Mouse (Mus musculus): ENCODE results near the gene Ikzf4. TPM values are rescaled to one million over a fixed set of nuclear protein-coding genes. Genes with fewer than 3 reads are reported as not detected.
A peak's percentile ranks its signal among the peaks of the same experiment; 100 is the strongest.

Ikzf4 gene
- 4.1 and 5.8 TPM in 2 replicates for polyA plus RNA-seq (2014; fragmentation: Nextera tagmentation; extraction: Ambion mirVana)

GRCm38 (mm10) chr10:128645111-128646011, at the start of gene Ikzf4:
Ikzf4 (minus strand) TSS chr10:128645991.
- Histone ChIP-seq H3K4me3 (ENCODE audit: low read depth, low read length) (peak within 1 kb of the TSS; percentile 47), H3K27ac (ENCODE audit: low read depth, low read length) (peak within 1 kb of the TSS; percentile 62), H3K4me1 (replicated peaks; ENCODE audit: control insufficient read depth, insufficient read depth, low read length) (peaks cover 10% of the 10 kb centered on the region; the same call in 1 of the 2 replicates), H3K36me3 (ENCODE audit: control insufficient read depth, insufficient read depth, low read length) (no peaks in the 10 kb centered on the region), H3K4me2 (ENCODE audit: low read depth, low read length, severe bottlenecking) (peak within 1 kb of the TSS; percentile 74), H3K27me3 (ENCODE audit: control insufficient read depth, insufficient read depth, low read length) (no peaks in the 10 kb centered on the region), H3K9ac (ENCODE audit: low read length) (peak within 1 kb of the TSS; percentile 74), H3K9me3 (ENCODE audit: control insufficient read depth, low read length) (no peaks in the 10 kb centered on the region)
- 4% methylated on average over 36 of the region's 36 CpGs for WGBS
- DNase-seq (ENCODE audit: low spot score) (peak; percentile 80), ATAC-seq (replicated peaks; ENCODE audit: low FRiP score) (peak; percentile 73)

DNA sequence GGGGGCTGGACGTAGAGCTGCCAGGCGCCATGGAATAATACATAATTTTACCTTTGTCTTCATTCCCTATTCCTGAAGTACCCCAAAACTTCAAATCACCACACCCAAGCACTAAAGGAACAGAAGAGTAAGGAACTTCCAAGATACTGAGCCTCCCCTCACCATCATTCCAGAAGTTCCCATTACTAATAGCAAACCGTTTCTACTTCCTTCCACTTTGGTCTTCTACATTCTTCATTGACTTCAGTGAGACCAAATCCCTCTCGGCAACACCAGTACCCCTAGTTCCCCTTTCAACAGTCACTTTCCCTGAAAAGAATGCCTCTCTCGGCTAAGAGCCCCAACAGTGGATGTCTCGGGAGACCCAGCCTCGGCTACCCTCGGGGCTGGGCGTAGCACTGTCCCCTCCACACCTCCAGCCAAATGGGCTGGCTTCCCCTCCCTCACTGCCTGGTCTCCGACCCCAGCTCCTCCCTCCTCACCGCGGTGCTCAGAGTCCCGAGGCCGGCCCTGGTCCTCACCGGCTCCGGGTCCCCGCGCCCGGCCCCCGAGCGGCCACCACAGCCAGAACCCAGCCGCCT, 49.7 kb upstream of the Ikzf4 start:
- no peak for ATAC-seq (replicated peaks; ENCODE audit: low FRiP score)
- no peaks in the 10 kb centered on the region for H3K27me3 ChIP-seq (ENCODE audit: control insufficient read depth, insufficient read depth, low read length)
- peak overlapping the region; percentile 87 for H3K4me3 ChIP-seq (ENCODE audit: low read depth, low read length)
- peak overlapping the region; percentile 98 for H3K9ac ChIP-seq (ENCODE audit: low read length)
- peaks cover 3% of the 10 kb centered on the region; the same call in 1 of the 2 replicates for H3K36me3 ChIP-seq (ENCODE audit: control insufficient read depth, insufficient read depth, low read length)
- H3K4me2 ChIP-seq (ENCODE audit: low read depth, low read length, severe bottlenecking), result peak overlapping the region; percentile 78
- H3K9me3 ChIP-seq (ENCODE audit: control insufficient read depth, low read length), result no peaks in the 10 kb centered on the region
- H3K4me1 ChIP-seq (replicated peaks; ENCODE audit: control insufficient read depth, insufficient read depth, low read length), result no peaks in the 10 kb centered on the region; the same call in 1 of the 2 replicates
- peak overlapping the region; percentile 94 for H3K27ac ChIP-seq (ENCODE audit: low read depth, low read length)
- DNase-seq (ENCODE audit: low spot score), result no peak
- WGBS, result under 1% methylated on average over 22 of the region's 22 CpGs

DNA sequence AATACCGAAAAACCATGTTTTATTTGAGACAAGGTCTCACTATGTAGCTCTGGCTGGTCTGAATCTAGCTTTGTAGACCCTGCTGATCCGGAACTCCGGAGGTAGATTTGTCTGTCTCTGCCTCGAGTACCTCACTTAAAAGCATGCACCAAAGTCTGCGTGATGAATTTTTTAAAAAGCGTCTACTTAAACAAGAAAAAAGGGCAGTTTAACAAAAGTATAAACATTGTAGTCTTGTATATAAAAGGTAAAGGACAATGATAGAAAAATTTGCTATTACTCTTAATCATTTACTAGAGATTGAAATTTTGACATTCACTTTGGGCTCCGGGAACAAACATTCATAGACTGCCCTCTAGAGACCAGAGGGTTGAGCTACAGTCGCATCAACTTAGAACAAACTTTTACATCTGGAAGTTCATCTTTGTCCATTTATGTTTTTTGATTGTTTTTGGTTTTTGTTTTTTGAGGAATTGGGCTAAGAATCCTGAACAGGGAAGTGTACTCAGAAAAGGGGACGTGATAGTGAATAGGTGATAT, 28.7 kb upstream of the Ikzf4 start:
- Histone ChIP-seq H3K4me3 (ENCODE audit: low read depth, low read length) (peak overlapping the region; percentile 63), H3K9me3 (ENCODE audit: control insufficient read depth, low read length) (no peaks in the 10 kb centered on the region), H3K36me3 (ENCODE audit: control insufficient read depth, insufficient read depth, low read length) (no peaks in the 10 kb centered on the region), H3K4me1 (replicated peaks; ENCODE audit: control insufficient read depth, insufficient read depth, low read length) (peaks cover 4% of the 10 kb centered on the region), H3K9ac (ENCODE audit: low read length) (peak overlapping the region; percentile 14; the same call in 1 of the 2 replicates), H3K27me3 (ENCODE audit: control insufficient read depth, insufficient read depth, low read length) (no peaks in the 10 kb centered on the region), H3K4me2 (ENCODE audit: low read depth, low read length, severe bottlenecking) (peak overlapping the region; percentile 95), H3K27ac (ENCODE audit: low read depth, low read length) (no peak overlapping the region)
- DNase-seq (ENCODE audit: low spot score), result no peak
- ATAC-seq (replicated peaks; ENCODE audit: low FRiP score), result no peak
- 3% methylated on average over 9 of the region's 9 CpGs for WGBS

DNA sequence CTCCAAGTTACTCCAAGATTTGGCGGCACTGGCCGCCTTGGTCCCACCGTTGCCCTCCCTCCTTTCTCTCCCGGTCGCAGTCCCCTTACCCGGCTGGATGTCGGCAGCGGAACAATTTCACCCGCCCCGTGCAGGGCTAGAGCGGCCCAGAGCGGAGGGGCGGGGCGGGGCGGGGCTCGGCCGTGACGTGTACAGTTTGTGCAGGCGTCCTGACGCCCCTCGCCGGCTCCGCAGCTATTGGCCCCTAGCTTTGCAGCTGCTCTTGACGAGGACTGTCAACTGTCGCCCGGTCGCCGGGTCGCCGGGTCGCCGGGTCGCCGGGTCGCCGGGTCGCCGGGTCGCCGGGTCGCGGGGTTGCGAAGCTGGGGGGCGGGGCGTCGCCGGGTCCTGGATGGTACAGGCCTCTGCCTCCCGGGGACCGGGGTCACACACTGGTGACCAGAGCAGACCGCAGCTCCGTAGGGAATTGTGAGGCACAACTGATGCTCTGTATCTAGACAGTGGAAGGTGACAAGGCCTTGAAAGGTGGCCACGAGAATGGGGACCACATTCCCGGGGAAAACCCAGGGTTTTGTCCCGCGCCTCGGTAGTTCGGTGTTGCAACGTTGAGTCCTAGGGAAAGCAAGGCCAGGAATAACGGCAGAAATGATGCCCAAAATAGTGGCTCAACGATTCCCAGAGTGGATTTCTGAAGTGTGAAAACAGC, 28.1 kb upstream of the Ikzf4 start, which contains the start of gene Suox:
Gene Suox (minus strand): TSS at position 311 of the 706 bp plus-strand sequence.
- Histone ChIP-seq H3K36me3 (ENCODE audit: control insufficient read depth, insufficient read depth, low read length) (no peaks in the 10 kb centered on the region), H3K27ac (ENCODE audit: low read depth, low read length) (peak within 1 kb of the TSS; percentile 31), H3K4me2 (ENCODE audit: low read depth, low read length, severe bottlenecking) (peak within 1 kb of the TSS; percentile 95), H3K4me3 (ENCODE audit: low read depth, low read length) (peak within 1 kb of the TSS; percentile 63), H3K4me1 (replicated peaks; ENCODE audit: control insufficient read depth, insufficient read depth, low read length) (peaks cover 4% of the 10 kb centered on the region), H3K9me3 (ENCODE audit: control insufficient read depth, low read length) (no peaks in the 10 kb centered on the region), H3K9ac (ENCODE audit: low read length) (peak within 1 kb of the TSS; percentile 63), H3K27me3 (ENCODE audit: control insufficient read depth, insufficient read depth, low read length) (no peaks in the 10 kb centered on the region)
- under 1% methylated on average over 55 of the region's 60 CpGs for WGBS
- ATAC-seq (replicated peaks; ENCODE audit: low FRiP score) (peak; percentile 95), DNase-seq (ENCODE audit: low spot score) (peak; percentile 95)

- 93% methylated on average over 9 of the region's 9 CpGs for WGBS
- Histone ChIP-seq H3K9me3 (ENCODE audit: control insufficient read depth, low read length) (no peaks in the 10 kb centered on the region), H3K4me3 (ENCODE audit: low read depth, low read length) (no peak overlapping the region), H3K4me2 (ENCODE audit: low read depth, low read length, severe bottlenecking) (no peak overlapping the region), H3K27ac (ENCODE audit: low read depth, low read length) (no peak overlapping the region), H3K9ac (ENCODE audit: low read length) (no peak overlapping the region), H3K4me1 (replicated peaks; ENCODE audit: control insufficient read depth, insufficient read depth, low read length) (peaks cover 4% of the 10 kb centered on the region), H3K27me3 (ENCODE audit: control insufficient read depth, insufficient read depth, low read length) (no peaks in the 10 kb centered on the region), H3K36me3 (ENCODE audit: control insufficient read depth, insufficient read depth, low read length) (no peaks in the 10 kb centered on the region)
- ATAC-seq (replicated peaks; ENCODE audit: low FRiP score) (no peak), DNase-seq (ENCODE audit: low spot score) (no peak)
These were observed 25.4 kb upstream of the Ikzf4 start for GRCm38 (mm10) chr10:128671148-128671547.

GRCm38 (mm10) chr10:128668790-128669672, 23.2 kb upstream of the Ikzf4 start:
- DNase-seq (ENCODE audit: low spot score) (peak; percentile 83), ATAC-seq (replicated peaks; ENCODE audit: low FRiP score) (peak; percentile 60)
- H3K4me1 ChIP-seq (replicated peaks; ENCODE audit: control insufficient read depth, insufficient read depth, low read length), result peaks cover 4% of the 10 kb centered on the region
- WGBS, result under 1% methylated on average over 42 of the region's 42 CpGs
- no peak overlapping the region for H3K27ac ChIP-seq (ENCODE audit: low read depth, low read length)
- peak overlapping the region; percentile 79 for H3K4me2 ChIP-seq (ENCODE audit: low read depth, low read length, severe bottlenecking)
- H3K4me3 ChIP-seq (ENCODE audit: low read depth, low read length), result peak overlapping the region; percentile 66
- H3K27me3 ChIP-seq (ENCODE audit: control insufficient read depth, insufficient read depth, low read length), result no peaks in the 10 kb centered on the region
- H3K9ac ChIP-seq (ENCODE audit: low read length), result peak overlapping the region; percentile 74
- no peaks in the 10 kb centered on the region for H3K9me3 ChIP-seq (ENCODE audit: control insufficient read depth, low read length)
- H3K36me3 ChIP-seq (ENCODE audit: control insufficient read depth, insufficient read depth, low read length), result no peaks in the 10 kb centered on the region

DNA sequence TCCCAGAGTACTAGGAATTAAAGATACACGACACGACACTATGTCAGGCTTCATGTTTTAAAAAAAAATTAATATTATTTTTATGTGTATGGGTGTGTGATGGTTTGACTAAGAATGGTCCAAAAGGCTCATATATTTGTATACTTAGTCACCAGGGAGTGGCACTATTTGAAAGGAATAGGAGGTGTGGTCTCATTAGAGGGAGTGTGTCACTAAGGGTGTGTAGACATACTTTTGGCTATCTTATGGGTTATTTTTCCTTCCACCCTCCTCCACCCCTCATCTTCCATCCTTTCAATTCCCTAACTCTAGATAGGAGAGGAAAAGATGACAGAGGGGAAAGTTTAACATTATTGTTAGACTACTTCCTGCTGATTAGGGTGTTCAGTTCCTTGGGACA, 20.0 kb upstream of the Ikzf4 start:
- 93% methylated on average over 2 of the region's 2 CpGs for WGBS
- no peak for DNase-seq (ENCODE audit: low spot score)
- no peak for ATAC-seq (replicated peaks; ENCODE audit: low FRiP score)

More for the DNA sequence above, 20.0 kb upstream of the Ikzf4 start:
- Histone ChIP-seq H3K27ac (ENCODE audit: low read depth, low read length) (no peak overlapping the region), H3K4me3 (ENCODE audit: low read depth, low read length) (no peak overlapping the region), H3K36me3 (ENCODE audit: control insufficient read depth, insufficient read depth, low read length) (no peaks in the 10 kb centered on the region), H3K4me1 (replicated peaks; ENCODE audit: control insufficient read depth, insufficient read depth, low read length) (no peaks in the 10 kb centered on the region), H3K9ac (ENCODE audit: low read length) (no peak overlapping the region), H3K9me3 (ENCODE audit: control insufficient read depth, low read length) (no peaks in the 10 kb centered on the region), H3K27me3 (ENCODE audit: control insufficient read depth, insufficient read depth, low read length) (no peaks in the 10 kb centered on the region), H3K4me2 (ENCODE audit: low read depth, low read length, severe bottlenecking) (no peak overlapping the region)
